In genomic region chr7:115129001-115129400, GRCm38 (mm10) we compare ENCODE assay signal across 30 mouse cellular contexts.
DNase-seq lines count a peak whose midpoint lies in the region; ATAC-seq and TF ChIP-seq lines count a peak whose summit lies in the region.
"Had no signal": no experiment of that assay in that cellular context is flagged by ENCODE, and none has a peak within 500 bp of the region (broad histone marks: within the 10 kb centered on the region; RNA-seq: fewer than 3 reads in every experiment).

No protein-coding gene starts in this region.

- intact Hi-C loops in gastrocnemius, adult 2 months (cut with DNase I), result no loop called here

- no peak for ATAC-seq in embryonic facial prominence, embryonic 11.5 days (replicated peaks; ENCODE audit: insufficient number of reproducible peaks, low FRiP score, low TSS enrichment, low read depth)
- no peak for ATAC-seq in midbrain, embryonic 12.5 days (ENCODE audit: low FRiP score, low read depth)
- ATAC-seq in midbrain, embryonic 16.5 days, result no peak
- ATAC-seq: hindbrain, embryonic 16.5 days; intestine, embryonic 15.5 days; liver, embryonic 12.5 days; liver, postnatal 0 days had no signal

- 39% methylated on average over 3 of the region's 3 CpGs for WGBS in embryonic facial prominence, embryonic 11.5 days
- 34% methylated on average over 3 of the region's 3 CpGs for WGBS in embryonic facial prominence, embryonic 10.5 days
- 18% methylated on average over 3 of the region's 3 CpGs for WGBS in midbrain, embryonic 12.5 days
- WGBS in midbrain, embryonic 16.5 days, result 9% methylated on average over 3 of the region's 3 CpGs

- no peak overlapping the region for H3K27ac ChIP-seq in embryonic facial prominence, embryonic 11.5 days (replicated peaks; ENCODE audit: low read depth, low read length)
- H3K27ac ChIP-seq in embryonic facial prominence, embryonic 10.5 days (replicated peaks), result no peak overlapping the region; the same call in 1 of the 2 replicates
- H3K27ac ChIP-seq in midbrain, embryonic 12.5 days (replicated peaks), result 0 out of 2 replicates have a peak overlapping the region, but pooled peaks have one; percentile 3
- H3K27ac ChIP-seq in midbrain, embryonic 16.5 days (ENCODE audit: low read length), result no peak overlapping the region
- H3K27ac ChIP-seq in gastrocnemius, adult 2 months, result no peak overlapping the region
- H3K27ac ChIP-seq: embryonic facial prominence, embryonic 13.5 days; intestine, embryonic 15.5 days; layer of hippocampus, adult 2 months; left cerebral cortex, adult 2 months; limb, embryonic 13.5 days; liver, embryonic 12.5 days; stomach, postnatal 0 days had no signal

- no peak overlapping the region for H3K4me3 ChIP-seq in embryonic facial prominence, embryonic 11.5 days (ENCODE audit: low read depth, low read length)
- no peak overlapping the region for H3K4me3 ChIP-seq in embryonic facial prominence, embryonic 10.5 days
- H3K4me3 ChIP-seq in midbrain, embryonic 12.5 days, result no peak overlapping the region
- H3K4me3 ChIP-seq in midbrain, embryonic 16.5 days (ENCODE audit: low read depth, low read length), result no peak overlapping the region
- H3K4me3 ChIP-seq in gastrocnemius, adult 2 months, result no peak overlapping the region
- H3K4me3 ChIP-seq: embryonic facial prominence, embryonic 13.5 days; heart, embryonic 12.5 days; intestine, embryonic 15.5 days; layer of hippocampus, adult 2 months; left cerebral cortex, adult 2 months; limb, embryonic 13.5 days; liver, embryonic 12.5 days had no signal

- H3K4me1 ChIP-seq in embryonic facial prominence, embryonic 11.5 days (ENCODE audit: control insufficient read depth, insufficient read depth, low read length), result no peaks in the 10 kb centered on the region
- peaks cover 21% of the 10 kb centered on the region for H3K4me1 ChIP-seq in embryonic facial prominence, embryonic 10.5 days
- H3K4me1 ChIP-seq in midbrain, embryonic 12.5 days, result peaks cover 28% of the 10 kb centered on the region
- H3K4me1 ChIP-seq in midbrain, embryonic 16.5 days (ENCODE audit: control insufficient read depth, insufficient read depth, low read length), result peaks cover 5% of the 10 kb centered on the region; the same call in 1 of the 2 replicates
- H3K4me1 ChIP-seq: embryonic facial prominence, embryonic 13.5 days; intestine, embryonic 15.5 days; limb, embryonic 13.5 days; liver, embryonic 12.5 days had no signal

- TF ChIP-seq CTCF in gastrocnemius, adult 2 months (IDR thresholded peaks at IDR 0.05), result no peak

- H3K9me3 ChIP-seq in embryonic facial prominence, embryonic 11.5 days (replicated peaks; ENCODE audit: control insufficient read depth, low read length), result no peaks in the 10 kb centered on the region
- no peaks in the 10 kb centered on the region for H3K9me3 ChIP-seq in embryonic facial prominence, embryonic 10.5 days
- no peaks in the 10 kb centered on the region for H3K9me3 ChIP-seq in midbrain, embryonic 12.5 days
- H3K9me3 ChIP-seq in midbrain, embryonic 16.5 days (replicated peaks; ENCODE audit: control insufficient read depth, low read length, poor library complexity, severe bottlenecking), result no peaks in the 10 kb centered on the region
- H3K9me3 ChIP-seq: embryonic facial prominence, embryonic 13.5 days; intestine, embryonic 15.5 days; limb, embryonic 13.5 days; liver, embryonic 12.5 days had no signal

- H3K9ac ChIP-seq in embryonic facial prominence, embryonic 11.5 days (replicated peaks; ENCODE audit: low read length), result no peak overlapping the region
- H3K9ac ChIP-seq in midbrain, embryonic 12.5 days (replicated peaks), result no peak overlapping the region
- H3K9ac ChIP-seq in midbrain, embryonic 16.5 days (ENCODE audit: low read depth, low read length), result no peak overlapping the region
- H3K9ac ChIP-seq: embryonic facial prominence, embryonic 13.5 days; heart, embryonic 12.5 days; intestine, embryonic 15.5 days; limb, embryonic 13.5 days; liver, embryonic 12.5 days; liver, postnatal 0 days had no signal

- H3K27me3 ChIP-seq in embryonic facial prominence, embryonic 11.5 days (ENCODE audit: control insufficient read depth, insufficient read depth, low read length), result no peaks in the 10 kb centered on the region
- H3K27me3 ChIP-seq in embryonic facial prominence, embryonic 10.5 days (replicated peaks; ENCODE audit: low read depth, poor library complexity, severe bottlenecking), result no peaks in the 10 kb centered on the region
- no peaks in the 10 kb centered on the region for H3K27me3 ChIP-seq in midbrain, embryonic 12.5 days
- H3K27me3 ChIP-seq in midbrain, embryonic 16.5 days (ENCODE audit: control insufficient read depth, insufficient read depth, low read depth, low read length), result no peaks in the 10 kb centered on the region
- H3K27me3 ChIP-seq: heart, embryonic 12.5 days; intestine, embryonic 15.5 days; limb, embryonic 13.5 days; liver, embryonic 12.5 days had no signal

- no peak overlapping the region for H3K4me2 ChIP-seq in embryonic facial prominence, embryonic 11.5 days (ENCODE audit: low read depth, low read length)
- H3K4me2 ChIP-seq in midbrain, embryonic 12.5 days (replicated peaks), result no peak overlapping the region
- H3K4me2 ChIP-seq in midbrain, embryonic 16.5 days (ENCODE audit: low read length), result no peak overlapping the region
- H3K4me2 ChIP-seq: embryonic facial prominence, embryonic 13.5 days; heart, embryonic 12.5 days; intestine, embryonic 15.5 days; limb, embryonic 13.5 days; liver, embryonic 12.5 days had no signal

- H3K36me3 ChIP-seq in embryonic facial prominence, embryonic 11.5 days (replicated peaks; ENCODE audit: control insufficient read depth, insufficient read depth, low read depth, low read length), result no peaks in the 10 kb centered on the region
- no peaks in the 10 kb centered on the region for H3K36me3 ChIP-seq in embryonic facial prominence, embryonic 10.5 days (replicated peaks)
- no peaks in the 10 kb centered on the region for H3K36me3 ChIP-seq in midbrain, embryonic 12.5 days
- no peaks in the 10 kb centered on the region for H3K36me3 ChIP-seq in midbrain, embryonic 16.5 days (ENCODE audit: control insufficient read depth, insufficient read depth, low read length)
- H3K36me3 ChIP-seq: embryonic facial prominence, embryonic 13.5 days; heart, embryonic 12.5 days; intestine, embryonic 15.5 days; limb, embryonic 13.5 days; liver, embryonic 12.5 days had no signal

- DNase-seq in embryonic facial prominence, embryonic 11.5 days (ENCODE audit: low spot score), result peak; percentile 27
- no peak for DNase-seq in embryonic facial prominence, embryonic 10.5 days (ENCODE audit: low spot score)
- peak; percentile 24 for DNase-seq in heart, adult 11 months
- no peak for DNase-seq in heart, adult 8-10 months (ENCODE audit: low spot score)
- DNase-seq in cerebellum, adult 18-20 months, result no peak
- no peak for DNase-seq in gastrocnemius, adult 2 months
- DNase-seq: adrenal gland, adult 8-10 months; cerebellum, adult 9-10 months; cerebellum, postnatal 36 days; gastrocnemius, postnatal 25 days; heart, adult 18-20 months; heart, postnatal 4 days; kidney, adult 2 months; kidney, postnatal 36 days; liver, postnatal 0 days; lung, postnatal 36 days; right cerebral cortex, postnatal 4 days; thymus, adult 18-20 months; thymus, postnatal 36 days had no signal

Comparison
In these comparisons a context has a peak if more than half of its experiments do, and no peak if none do; other contexts are left out.
1. DNase-seq: peak in embryonic facial prominence, embryonic 11.5 days (single experiment) and heart, adult 11 months (single experiment); none in embryonic facial prominence, embryonic 10.5 days (single experiment), heart, adult 8-10 months (single experiment), cerebellum, adult 18-20 months (0 of 2) and gastrocnemius, adult 2 months (single experiment).